Mouse (Mus musculus) v-Abl transformed pro-B cells (cell line): Measurements from ENCODE around the gene Zfyve28.

Experiments used
- in situ Hi-C, 2 experiments: fragments of 400-800 bp; cut with MboI; formaldehyde crosslinking; loops; one replicate each; pipeline ENCODE4 v1.15.1; 2025; ENCODE audit not compliant: unreplicated experiment in 2 of 2

Zfyve28 gene

GRCm38 (mm10) chr5:34148476-34148875, 139.8 kb downstream of the Zfyve28 start:
- in situ Hi-C loops = loop anchor here in 1 of 2 experiments (10.0 kb wide), 1 partner anchor 186 kb away; the partner anchor contains the start of gene Rnf4

DNA sequence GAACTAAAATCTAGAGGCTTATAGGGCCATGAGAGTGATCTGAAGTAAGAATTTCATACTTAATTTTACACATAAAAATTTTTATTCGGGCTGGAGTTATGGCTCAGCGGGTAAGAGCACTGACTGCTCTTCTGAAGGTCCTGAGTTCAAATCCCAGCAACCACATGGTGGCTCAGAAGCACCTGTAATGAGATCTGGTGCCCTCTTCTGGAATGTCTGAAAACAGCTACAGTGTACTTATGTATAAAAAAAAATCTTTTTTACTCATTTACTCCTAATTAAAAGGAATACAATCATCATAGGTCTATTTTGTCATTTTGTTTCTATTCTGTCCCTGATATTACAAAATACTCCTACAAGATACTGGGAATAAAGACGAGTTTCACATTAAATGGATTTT, 140.7 kb downstream of the Zfyve28 start:
- in situ Hi-C loops = loop anchor here in 1 of 2 experiments (10.0 kb wide), 1 partner anchor 187 kb away; the partner anchor contains the start of gene Rnf4
